Mouse (Mus musculus) midbrain, embryonic 16.5 days (tissue): ENCODE results near the gene Loxl4. TPM values are rescaled to one million over a fixed set of nuclear protein-coding genes. Genes with fewer than 3 reads are reported as not detected.

Source experiments
- ATAC-seq: fragments of 200-750 bp; cut with Nextera tagmentation; 2 replicates; pipeline ENCODE4 v1.8.0; 2017; ENCODE audit warnings: moderate TSS enrichment
- H3K27ac ChIP-seq: fragments of 300-500 bp; sonication (generic); 2 replicates; pipeline ENCODE4 v1.5.1; 2014; ENCODE audit warnings: mild to moderate bottlenecking, low read length, mixed read lengths
- H3K27me3 ChIP-seq: fragments of 300-500 bp; sonication (generic); 2 replicates; pipeline ENCODE4 v1.6.1; 2014; ENCODE audit warnings: low read depth, low read length, mixed read lengths; ENCODE audit not compliant: control insufficient read depth, insufficient read depth
- H3K36me3 ChIP-seq: fragments of 300-500 bp; sonication (generic); 2 replicates; pipeline ENCODE4 v1.6.1; 2014; ENCODE audit warnings: mild to moderate bottlenecking, low read length, moderate library complexity, mixed read lengths; ENCODE audit not compliant: control insufficient read depth, insufficient read depth
- H3K4me1 ChIP-seq: fragments of 300-500 bp; sonication (generic); 2 replicates; pipeline ENCODE4 v1.6.1; 2014; ENCODE audit warnings: mild to moderate bottlenecking, low read length, mixed read lengths; ENCODE audit not compliant: control insufficient read depth, insufficient read depth
- H3K4me2 ChIP-seq: fragments of 300-500 bp; sonication (generic); 2 replicates; pipeline ENCODE4 v1.6.1; 2014; ENCODE audit warnings: mild to moderate bottlenecking, low read length, mixed read lengths
- H3K4me3 ChIP-seq: fragments of 300-500 bp; sonication (generic); 2 replicates; pipeline ENCODE4 v1.5.1; 2014; ENCODE audit warnings: low read depth, mild to moderate bottlenecking, low read length, moderate library complexity, mixed read lengths
- H3K9ac ChIP-seq: fragments of 300-500 bp; sonication (generic); 2 replicates; pipeline ENCODE4 v1.6.1; 2014; ENCODE audit warnings: low read depth, low read length, mixed read lengths
- H3K9me3 ChIP-seq: fragments of 300-500 bp; sonication (generic); replicated peaks from 2 replicates; pipeline ENCODE4 v1.6.1; 2014; ENCODE audit warnings: mild to moderate bottlenecking, low read length, mixed read lengths; ENCODE audit not compliant: control insufficient read depth, poor library complexity, severe bottlenecking
- WGBS: fragments of 180-500 bp; shearing (Covaris S2); extraction: QIAGEN DNeasy Blood & Tissue Kit; methylation state at CpG from one replicate; pipeline ENCODE4 v1.1.7; 2014; 5-methylcytosine and 5-hydroxymethylcytosine counted together
- polyA plus RNA-seq: library from polyadenylated mRNA; unstranded; fragments of >200 nt; fragmentation: Nextera tagmentation; extraction: Ambion mirVana; gene quantifications from 2 replicates; pipeline ENCODE4 v1.2.1, GENCODE M21; 2015

Gene Loxl4
- polyA plus RNA-seq, 1 experiment from 2014 or later = 0.13 TPM

- Histone ChIP-seq H3K4me1 (no peaks in the 10 kb centered on the region), H3K4me3 (no peak overlapping the region), H3K27ac (no peak overlapping the region), H3K36me3 (no peaks in the 10 kb centered on the region), H3K9ac (no peak overlapping the region), H3K4me2 (no peak overlapping the region), H3K27me3 (no peaks in the 10 kb centered on the region), H3K9me3 (no peaks in the 10 kb centered on the region)
- 96% methylated on average over 5 of the region's 5 CpGs for WGBS
- no peak for ATAC-seq
Measured at GRCm38 (mm10) chr19:42583677-42584076, 28.9 kb downstream of the Loxl4 start.

GRCm38 (mm10) chr19:42582811-42583370 lies 29.7 kb downstream of the Loxl4 start:
- 89% methylated on average over 13 of the region's 13 CpGs for WGBS
- H3K4me2 ChIP-seq = no peak overlapping the region

GRCm38 (mm10) chr19:42580701-42581100 lies 31.9 kb downstream of the Loxl4 start:
- H3K27me3 ChIP-seq = no peaks in the 10 kb centered on the region
- no peak for ATAC-seq
- no peaks in the 10 kb centered on the region for H3K9me3 ChIP-seq
- H3K4me2 ChIP-seq = no peak overlapping the region
- H3K4me3 ChIP-seq = no peak overlapping the region
- no peaks in the 10 kb centered on the region for H3K36me3 ChIP-seq
- no peaks in the 10 kb centered on the region for H3K4me1 ChIP-seq
- 46% methylated on average over 4 of the region's 4 CpGs for WGBS
- no peak overlapping the region for H3K27ac ChIP-seq
- no peak overlapping the region for H3K9ac ChIP-seq

More at GRCm38 (mm10) chr19:42582811-42583370, 29.7 kb downstream of the Loxl4 start:
- Histone ChIP-seq H3K27ac (no peak overlapping the region), H3K36me3 (no peaks in the 10 kb centered on the region), H3K4me1 (no peaks in the 10 kb centered on the region), H3K27me3 (no peaks in the 10 kb centered on the region), H3K9ac (no peak overlapping the region), H3K4me3 (no peak overlapping the region), H3K9me3 (no peaks in the 10 kb centered on the region)
- ATAC-seq = no peak

- no peak for ATAC-seq
- Histone ChIP-seq H3K4me2 (no peak overlapping the region), H3K9me3 (no peaks in the 10 kb centered on the region), H3K27me3 (no peaks in the 10 kb centered on the region), H3K27ac (no peak overlapping the region), H3K4me3 (no peak overlapping the region), H3K9ac (no peak overlapping the region), H3K4me1 (no peaks in the 10 kb centered on the region), H3K36me3 (no peaks in the 10 kb centered on the region)
- 74% methylated on average over 4 of the region's 4 CpGs for WGBS
Measured at GRCm38 (mm10) chr19:42578631-42579030, 34.0 kb downstream of the Loxl4 start.

- no peak for ATAC-seq
- Histone ChIP-seq H3K27ac (no peak overlapping the region), H3K4me2 (no peak overlapping the region), H3K4me1 (no peaks in the 10 kb centered on the region), H3K9ac (no peak overlapping the region), H3K9me3 (no peaks in the 10 kb centered on the region), H3K4me3 (no peak overlapping the region), H3K27me3 (no peaks in the 10 kb centered on the region), H3K36me3 (no peaks in the 10 kb centered on the region)
- WGBS = 83% methylated on average over 1 of the region's 1 CpGs
Measured at GRCm38 (mm10) chr19:42576856-42577255, 35.8 kb downstream of the Loxl4 start.

GRCm38 (mm10) chr19:42575317-42575716 lies 37.3 kb downstream of the Loxl4 start:
- ATAC-seq = no peak
- Histone ChIP-seq H3K4me1 (peaks cover 9% of the 10 kb centered on the region; the same call in 1 of the 2 replicates), H3K9me3 (no peaks in the 10 kb centered on the region), H3K36me3 (no peaks in the 10 kb centered on the region), H3K4me2 (no peak overlapping the region), H3K9ac (no peak overlapping the region), H3K27me3 (no peaks in the 10 kb centered on the region), H3K27ac (no peak overlapping the region), H3K4me3 (no peak overlapping the region)
- WGBS = 94% methylated on average over 2 of the region's 2 CpGs

- no peak overlapping the region for H3K27ac ChIP-seq
- peak; percentile 28; the same call in 1 of the 2 replicates for ATAC-seq
- no peaks in the 10 kb centered on the region for H3K36me3 ChIP-seq
- no peak overlapping the region for H3K4me2 ChIP-seq
- no peaks in the 10 kb centered on the region for H3K27me3 ChIP-seq
- no peaks in the 10 kb centered on the region for H3K9me3 ChIP-seq
- H3K4me3 ChIP-seq = no peak overlapping the region
- H3K4me1 ChIP-seq = peaks cover 9% of the 10 kb centered on the region; the same call in 1 of the 2 replicates
- WGBS = 33% methylated on average over 4 of the region's 4 CpGs
- no peak overlapping the region for H3K9ac ChIP-seq
Measured at GRCm38 (mm10) chr19:42571291-42571690, 41.3 kb downstream of the Loxl4 start.

- Histone ChIP-seq H3K36me3 (no peaks in the 10 kb centered on the region), H3K27me3 (no peaks in the 10 kb centered on the region), H3K9me3 (no peaks in the 10 kb centered on the region), H3K27ac (no peak overlapping the region), H3K4me1 (peaks cover 9% of the 10 kb centered on the region; the same call in 1 of the 2 replicates), H3K9ac (no peak overlapping the region), H3K4me2 (no peak overlapping the region), H3K4me3 (no peak overlapping the region)
- no peak for ATAC-seq
- 61% methylated on average over 2 of the region's 2 CpGs for WGBS
Measured at GRCm38 (mm10) chr19:42569076-42569475, 43.5 kb downstream of the Loxl4 start.

- Histone ChIP-seq H3K36me3 (no peaks in the 10 kb centered on the region), H3K9ac (no peak overlapping the region), H3K4me1 (peaks cover 9% of the 10 kb centered on the region; the same call in 1 of the 2 replicates), H3K27me3 (no peaks in the 10 kb centered on the region), H3K9me3 (no peaks in the 10 kb centered on the region), H3K27ac (no peak overlapping the region), H3K4me3 (no peak overlapping the region), H3K4me2 (no peak overlapping the region)
- no peak for ATAC-seq
Measured at GRCm38 (mm10) chr19:42567020-42567419, 45.6 kb downstream of the Loxl4 start.
